Mouse (Mus musculus) liver, embryonic 14.5 days (tissue): Measurements from ENCODE around the gene Ugt1a7c. TPM values are rescaled to one million over a fixed set of nuclear protein-coding genes. Genes with fewer than 3 reads are reported as not detected.
"Not testable (repeated sequence)": the region's sequence is repeated elsewhere in the genome, so short reads cannot be mapped to it uniquely, and the experiment has no call there.

Experiments
- ATAC-seq: fragments of 200-750 bp; cut with Nextera tagmentation; 2 replicates; pipeline ENCODE4 v1.8.0; 2017; ENCODE audit warnings: moderate number of reproducible peaks, mild to moderate bottlenecking, moderate library complexity; ENCODE audit not compliant: insufficient read depth
- DNase-seq, 3 experiments: peaks; one replicate each; pipeline ENCODE4 v3.0.0-alpha.2; 2012 to 2013; ENCODE audit warnings: low read depth in 3 of 3, low spot score in 3 of 3
- H3K27ac ChIP-seq: fragments of 300-500 bp; sonication (generic); 2 replicates; pipeline ENCODE4 v1.5.1; 2014; ENCODE audit warnings: moderate library complexity, mild to moderate bottlenecking, control low read depth, inconsistent platforms
- H3K27me3 ChIP-seq: fragments of 300-500 bp; sonication (generic); 2 replicates; pipeline ENCODE4 v1.6.1; 2014; ENCODE audit warnings: mild to moderate bottlenecking, low read length, moderate library complexity; ENCODE audit not compliant: control insufficient read depth, insufficient read depth
- H3K36me3 ChIP-seq: fragments of 300-500 bp; sonication (generic); replicated peaks from 2 replicates; pipeline ENCODE4 v1.6.1; 2014; ENCODE audit warnings: low read depth; ENCODE audit not compliant: control insufficient read depth, insufficient read depth
- H3K4me1 ChIP-seq, 2 experiments: fragments of 200-500 bp in 1 of 2; fragments of 300-500 bp in 1 of 2; sonication (generic) in 1 of 2; replicated peaks; 2 replicates each; pipeline ENCODE4 v1.6.1; 2012 to 2014; ENCODE audit warnings: antibody characterized with exemption in 1 of 2, inconsistent platforms in 1 of 2, low read length in 1 of 2; ENCODE audit not compliant: control insufficient read depth in 2 of 2, insufficient read depth in 2 of 2
- H3K4me2 ChIP-seq: fragments of 300-500 bp; sonication (generic); 2 replicates; pipeline ENCODE4 v1.6.1; 2014; ENCODE audit warnings: low read depth, mild to moderate bottlenecking, control low read depth, moderate library complexity
- H3K4me3 ChIP-seq, 2 experiments: fragments of 200-500 bp in 1 of 2; fragments of 300-500 bp in 1 of 2; sonication (generic) in 1 of 2; 2 replicates each; pipeline ENCODE4 v1.5.1; 2012 to 2014; ENCODE audit warnings: low read depth in 2 of 2, low read length in 2 of 2, mild to moderate bottlenecking in 2 of 2, control low read depth in 1 of 2, inconsistent platforms in 1 of 2, moderate library complexity in 1 of 2; ENCODE audit not compliant: insufficient read depth in 1 of 2
- H3K9ac ChIP-seq: fragments of 300-500 bp; sonication (generic); replicated peaks from 2 replicates; pipeline ENCODE4 v1.6.1; 2014; ENCODE audit warnings: mild to moderate bottlenecking, control low read depth, moderate library complexity
- H3K9me3 ChIP-seq: fragments of 300-500 bp; sonication (generic); 2 replicates; pipeline ENCODE4 v1.6.1; 2016; ENCODE audit warnings: low read length, mixed read lengths; ENCODE audit not compliant: control insufficient read depth
- CTCF ChIP-seq: IDR thresholded peaks from 2 replicates; pipeline ENCODE4 v1.5.1; 2016; ENCODE audit warnings: antibody characterized with exemption, low read depth, control low read depth
- EP300 ChIP-seq: IDR thresholded peaks from 2 replicates; pipeline ENCODE4 v1.6.1; 2016; ENCODE audit warnings: antibody characterized with exemption, low read depth
- WGBS: fragments of 180-500 bp; shearing (Covaris S2); extraction: QIAGEN DNeasy Blood & Tissue Kit; methylation state at CpG from one replicate; pipeline ENCODE4 v1.1.7; 2014; ENCODE audit not compliant: insufficient replicate concordance; 5-methylcytosine and 5-hydroxymethylcytosine counted together
- polyA plus RNA-seq, 2 experiments: library from polyadenylated mRNA; depleted of rRNA in 1 of 2; stranded (reverse) in 1 of 2; unstranded in 1 of 2; fragments of >200 nt; fragmentation: Nextera tagmentation in 1 of 2; extraction: Ambion mirVana in 1 of 2; gene quantifications; 2 replicates each; pipeline versions ENCODE4 v1.2.1 to v1.2.3; 2012 to 2014

Ugt1a7c gene
- polyA plus RNA-seq, 2 experiments, result 1.1 to 1.8 TPM

GRCm38 (mm10) chr1:88158430-88158829 is 63.6 kb downstream of the Ugt1a7c start:
- no peak overlapping the region for H3K9ac ChIP-seq
- no peak for DNase-seq
- no peak for TF ChIP-seq EP300
- TF ChIP-seq CTCF, result no peak
- WGBS, result 40% methylated on average over 2 of the region's 2 CpGs
- no peak overlapping the region for H3K4me2 ChIP-seq
- ATAC-seq, result no peak
- H3K4me1 ChIP-seq, result no peaks in the 10 kb centered on the region
- H3K27me3 ChIP-seq, result no peaks in the 10 kb centered on the region
- no peaks in the 10 kb centered on the region for H3K9me3 ChIP-seq
- H3K36me3 ChIP-seq, result no peaks in the 10 kb centered on the region
- H3K27ac ChIP-seq, result no peak overlapping the region
- no peak overlapping the region for H3K4me3 ChIP-seq

DNA sequence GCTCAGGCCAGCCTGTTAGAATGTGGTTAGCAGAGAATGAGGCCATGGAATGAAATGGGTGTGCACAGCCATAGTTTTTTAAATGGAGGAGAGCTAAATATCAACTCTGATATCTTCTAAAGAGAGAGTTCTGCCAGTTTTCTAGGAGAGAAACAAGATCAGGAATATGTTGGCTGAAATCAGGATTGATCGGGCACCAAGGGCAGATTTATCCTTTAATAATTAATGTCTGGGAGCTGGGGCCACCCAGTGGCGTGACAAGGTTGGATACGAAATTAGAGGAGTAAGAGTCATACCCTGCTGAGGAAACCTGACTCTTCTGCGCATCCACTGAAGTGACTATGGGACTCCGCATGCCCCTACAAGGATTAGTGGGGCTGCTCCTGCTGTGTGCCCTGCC is 70.8 kb downstream of the Ugt1a7c start, which contains the start of gene Ugt1a5:
Ugt1a5 (plus strand) TSS at position 302 of the 400 bp plus-strand sequence.
- Histone ChIP-seq H3K36me3 (no peaks in the 10 kb centered on the region), H3K4me3 (no peak within 1 kb of the TSS), H3K9ac (no peak within 1 kb of the TSS), H3K27me3 (no peaks in the 10 kb centered on the region), H3K27ac (no peak within 1 kb of the TSS), H3K4me2 (no peak within 1 kb of the TSS), H3K4me1 (no peaks in the 10 kb centered on the region), H3K9me3 (no peaks in the 10 kb centered on the region)
- DNase-seq, result no peak
- TF ChIP-seq EP300 (no peak), CTCF (no peak)
- ATAC-seq, result no peak
- WGBS, result 66% methylated on average over 5 of the region's 5 CpGs

DNA sequence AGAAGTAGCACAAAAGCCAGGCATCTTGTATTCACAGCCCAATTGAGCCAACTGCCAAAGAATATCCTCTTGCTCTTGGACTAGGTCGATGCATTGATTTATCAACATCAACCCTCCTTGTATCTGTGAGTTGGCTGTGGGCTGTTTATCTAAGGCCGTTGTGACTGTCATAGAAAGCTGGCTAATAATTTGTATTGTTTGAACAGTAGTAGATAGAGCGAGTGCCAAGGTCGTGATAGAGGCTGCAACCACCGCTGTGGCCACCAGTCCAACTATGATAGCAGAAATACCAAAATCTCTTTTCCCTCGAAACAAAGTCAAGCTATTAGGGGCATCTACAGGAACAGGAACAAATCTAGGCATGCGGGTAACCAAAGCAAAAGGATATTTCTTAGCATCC is 77.3 kb downstream of the Ugt1a7c start:
- not testable (repeated sequence) for H3K9me3 ChIP-seq, H3K4me3 ChIP-seq, DNase-seq, H3K27ac ChIP-seq, H3K4me1 ChIP-seq, H3K4me2 ChIP-seq, H3K9ac ChIP-seq, H3K36me3 ChIP-seq, ATAC-seq, H3K27me3 ChIP-seq
- 67% methylated on average over 5 of the region's 7 CpGs for WGBS

GRCm38 (mm10) chr1:88179657-88180056 is 84.8 kb downstream of the Ugt1a7c start:
- no peak for TF ChIP-seq EP300
- TF ChIP-seq CTCF, result no peak
- Histone ChIP-seq H3K4me2 (no peak overlapping the region), H3K36me3 (no peaks in the 10 kb centered on the region), H3K27me3 (no peaks in the 10 kb centered on the region), H3K9ac (no peak overlapping the region), H3K9me3 (peaks cover 4% of the 10 kb centered on the region), H3K4me1 (no peaks in the 10 kb centered on the region), H3K27ac (no peak overlapping the region), H3K4me3 (no peak overlapping the region)
- DNase-seq, result no peak
- ATAC-seq, result no peak
- 82% methylated on average over 1 of the region's 1 CpGs for WGBS

GRCm38 (mm10) chr1:88186325-88186935 is 91.6 kb downstream of the Ugt1a7c start:
- Histone ChIP-seq H3K9me3 (no peaks in the 10 kb centered on the region), H3K4me3 (no peak overlapping the region), H3K4me1 (no peaks in the 10 kb centered on the region), H3K27ac (no peak overlapping the region), H3K9ac (no peak overlapping the region), H3K4me2 (no peak overlapping the region), H3K27me3 (no peaks in the 10 kb centered on the region), H3K36me3 (no peaks in the 10 kb centered on the region)
- WGBS, result 66% methylated on average over 5 of the region's 5 CpGs
- ATAC-seq (no peak), DNase-seq (no peak)
- no peak for TF ChIP-seq EP300
- no peak for TF ChIP-seq CTCF
